Mouse (Mus musculus) testis, postnatal 10 days (tissue): ENCODE results near the gene Acyp1.
"Not testable (repeated sequence)": the region's sequence is repeated elsewhere in the genome, so short reads cannot be mapped to it uniquely, and the experiment has no call there.

Experiments used
- DNase-seq: peaks from one replicate; pipeline ENCODE4 v3.0.0; 2021; ENCODE audit warnings: low spot score

Acyp1 gene

GRCm38 (mm10) chr12:85281756-85282155, 6.5 kb downstream of the Acyp1 start:
- DNase-seq = not testable (repeated sequence)

- DNase-seq = no peak
Measured at GRCm38 (mm10) chr12:85280845-85281651, 7.2 kb downstream of the Acyp1 start.

DNA sequence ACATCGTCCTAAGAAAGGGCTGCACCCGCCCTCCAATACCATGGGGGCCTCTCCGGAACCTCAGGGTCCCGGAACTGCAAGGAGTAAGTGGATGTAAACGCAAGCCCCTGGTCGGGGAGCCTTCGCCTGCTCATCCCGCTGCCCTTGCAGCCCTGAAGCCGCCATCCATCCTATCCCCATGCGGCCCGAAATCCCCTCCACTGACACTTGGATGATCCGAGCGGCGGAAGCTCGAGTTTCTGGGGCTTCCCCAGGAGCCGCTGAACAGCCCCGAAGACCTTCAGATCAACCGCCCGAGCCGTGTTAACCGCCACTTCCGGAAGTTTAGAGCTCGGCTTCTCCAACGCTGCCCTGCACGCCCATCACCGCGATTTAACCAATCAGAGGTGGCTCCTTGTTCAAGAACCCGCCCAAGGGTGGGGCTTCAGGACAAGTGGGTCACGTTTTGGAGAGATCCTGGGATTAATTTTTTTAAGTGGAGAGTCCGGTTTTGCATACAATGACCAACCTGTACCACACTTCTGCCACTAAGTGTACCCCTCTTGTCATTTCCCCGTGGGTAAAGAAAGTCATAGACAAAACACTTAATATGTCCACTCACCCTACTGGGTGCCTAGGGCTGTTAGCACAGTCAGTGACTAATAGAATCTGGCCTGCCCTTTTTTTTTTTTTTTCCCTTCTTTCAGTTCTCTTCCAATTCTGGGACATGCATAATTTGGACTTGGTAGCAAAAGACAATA, 8.0 kb downstream of the Acyp1 start:
- DNase-seq = peak; percentile 97

- no peak for DNase-seq
Measured at GRCm38 (mm10) chr12:85279396-85280080, 8.7 kb downstream of the Acyp1 start.

GRCm38 (mm10) chr12:85278919-85279318, 9.3 kb downstream of the Acyp1 start:
- no peak for DNase-seq

DNA sequence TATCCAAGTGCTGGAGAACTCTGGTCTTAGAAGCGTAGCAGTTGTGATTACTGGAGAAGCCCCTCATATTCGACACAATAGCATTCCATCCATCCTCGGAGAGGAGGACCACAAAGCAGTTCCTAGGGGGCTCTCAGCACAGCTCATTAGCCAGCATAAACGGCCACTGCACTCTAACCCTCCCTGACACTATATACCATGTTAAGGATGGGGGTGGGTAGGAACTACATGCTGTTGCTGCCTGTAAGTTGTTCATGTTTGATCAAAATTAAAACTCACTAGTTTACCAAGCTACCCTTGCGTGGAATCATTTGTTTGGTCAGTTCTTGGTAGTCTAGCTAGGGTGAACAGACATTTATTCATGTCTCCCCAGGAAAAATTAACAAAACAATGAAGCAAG, 12.0 kb downstream of the Acyp1 start:
- no peak for DNase-seq

- no peak for DNase-seq
Measured at GRCm38 (mm10) chr12:85273508-85273907, 14.7 kb downstream of the Acyp1 start.

DNA sequence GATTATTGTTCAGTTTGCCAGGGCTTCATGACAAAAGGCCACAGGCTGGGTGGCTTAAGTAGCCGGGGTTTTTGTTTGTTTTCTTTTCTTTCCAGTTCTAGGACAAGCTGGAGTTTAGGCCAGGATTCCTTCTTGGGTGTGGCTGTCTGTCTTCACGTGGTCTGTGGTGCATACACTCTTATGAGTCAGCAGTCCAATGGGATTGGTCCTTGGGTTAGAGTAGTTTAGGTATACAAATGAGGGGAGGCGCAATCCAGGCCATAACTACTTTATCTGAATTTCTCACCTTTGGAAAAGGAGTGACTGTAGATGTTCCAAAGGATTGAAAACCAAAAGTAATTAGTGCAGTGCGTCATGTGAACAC, 16.4 kb downstream of the Acyp1 start:
- no peak for DNase-seq

GRCm38 (mm10) chr12:85271132-85271842, 17.0 kb downstream of the Acyp1 start:
- DNase-seq = no peak

DNA sequence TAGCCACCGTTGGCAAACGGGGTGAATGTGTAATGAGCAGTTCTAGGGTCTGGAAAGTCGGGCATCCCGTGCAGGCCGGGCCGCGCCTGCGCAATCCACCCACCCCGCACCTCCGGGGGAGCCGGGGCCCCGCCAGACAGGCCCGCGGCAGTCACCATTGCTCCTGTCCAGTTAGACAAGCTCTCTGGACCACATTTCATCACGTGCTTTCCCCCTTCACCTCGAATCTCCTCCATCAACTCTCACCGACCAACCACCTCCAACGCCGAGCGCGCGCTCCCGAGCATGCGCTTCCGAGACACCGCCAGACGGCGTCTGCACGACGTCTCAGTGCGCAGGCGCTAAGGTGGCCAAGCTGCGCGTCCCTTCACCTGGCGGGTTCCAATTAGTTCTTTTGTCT, 17.9 kb downstream of the Acyp1 start, which contains the start of gene Mlh3:
Gene Mlh3, minus strand, starts transcription at position 281 of the 400 bp plus-strand sequence.
- peak; percentile 83 for DNase-seq

GRCm38 (mm10) chr12:85269821-85270220, 18.4 kb downstream of the Acyp1 start:
- no peak for DNase-seq

- no peak for DNase-seq
Measured at GRCm38 (mm10) chr12:85266248-85266647, 22.0 kb downstream of the Acyp1 start.

DNA sequence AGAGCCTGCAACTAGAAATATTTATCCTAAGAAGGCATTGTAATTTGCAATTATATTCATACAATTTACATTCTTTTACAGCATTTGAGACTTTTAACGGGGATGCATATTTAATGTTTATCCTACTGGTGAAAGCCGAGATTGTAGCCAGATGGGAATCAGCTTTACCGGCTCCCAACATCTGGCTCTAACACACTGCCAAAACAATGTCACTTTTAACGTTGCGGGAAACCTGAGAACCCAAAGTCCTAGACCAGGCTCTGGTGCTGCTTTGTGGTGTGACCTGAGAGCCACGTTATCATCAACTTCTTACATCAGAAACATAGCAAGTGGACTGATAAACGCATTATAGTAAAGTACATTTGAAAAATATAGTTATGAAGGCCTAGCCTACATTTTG, 23.3 kb downstream of the Acyp1 start:
- DNase-seq = no peak

DNA sequence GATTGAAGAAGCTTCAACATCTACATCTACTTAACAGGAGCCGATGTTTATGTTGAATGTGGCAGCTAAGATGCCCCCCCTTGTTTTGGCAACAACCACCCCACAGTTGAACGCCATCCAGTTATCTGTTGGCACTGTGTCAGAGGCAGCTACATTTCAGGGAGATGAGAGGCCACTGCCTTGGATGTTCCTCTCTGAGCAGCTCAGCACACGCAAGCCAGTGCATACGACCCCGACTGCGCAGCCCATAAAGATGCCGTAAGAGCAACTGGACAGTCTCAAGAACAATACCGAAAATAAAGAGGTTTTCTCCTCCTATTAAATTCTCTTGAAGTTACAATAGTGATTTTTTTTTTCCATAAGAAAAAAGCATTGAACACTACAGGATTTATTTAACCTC, 23.7 kb downstream of the Acyp1 start:
- no peak for DNase-seq

DNA sequence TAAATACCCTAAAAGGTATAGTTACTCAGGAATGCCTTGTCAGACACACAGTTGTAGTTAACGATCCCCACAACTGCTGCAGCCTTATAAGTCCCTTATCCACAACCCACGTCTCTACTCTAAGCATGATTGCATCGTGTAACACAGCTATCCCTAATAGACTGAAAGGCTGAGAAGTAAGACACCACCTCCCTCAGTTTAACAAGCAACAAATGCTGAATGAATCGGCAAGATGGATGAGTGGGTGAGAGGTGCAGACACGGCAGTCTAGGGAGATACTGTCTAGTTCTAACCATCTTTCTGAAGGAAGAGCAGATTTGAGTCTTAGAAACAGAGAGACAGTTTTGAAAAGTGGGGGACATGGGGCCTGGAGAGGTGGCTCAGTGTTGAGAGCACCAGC, 25.0 kb downstream of the Acyp1 start:
- DNase-seq = no peak

DNA sequence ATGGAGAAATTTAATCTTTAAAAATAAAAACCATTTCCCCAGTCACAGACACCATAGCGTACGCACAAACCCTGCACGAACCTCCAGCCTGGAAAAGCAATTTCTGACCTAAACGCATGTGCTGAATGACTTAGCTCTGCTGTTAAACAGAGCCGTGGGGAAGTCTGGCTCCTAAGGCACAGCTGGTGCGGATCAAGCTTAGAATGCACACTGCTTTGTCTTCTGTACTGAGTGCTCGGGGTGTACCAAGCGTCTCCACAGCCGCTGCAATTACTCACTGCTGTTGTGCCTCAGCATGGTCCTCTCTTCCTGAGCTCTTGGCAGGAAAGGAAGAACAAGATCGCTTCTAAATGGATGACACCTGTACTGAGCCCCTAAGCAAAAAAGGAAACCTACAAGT, 25.7 kb downstream of the Acyp1 start:
- DNase-seq = no peak

- DNase-seq = no peak
Measured at GRCm38 (mm10) chr12:85257008-85257639, 31.1 kb downstream of the Acyp1 start.

DNA sequence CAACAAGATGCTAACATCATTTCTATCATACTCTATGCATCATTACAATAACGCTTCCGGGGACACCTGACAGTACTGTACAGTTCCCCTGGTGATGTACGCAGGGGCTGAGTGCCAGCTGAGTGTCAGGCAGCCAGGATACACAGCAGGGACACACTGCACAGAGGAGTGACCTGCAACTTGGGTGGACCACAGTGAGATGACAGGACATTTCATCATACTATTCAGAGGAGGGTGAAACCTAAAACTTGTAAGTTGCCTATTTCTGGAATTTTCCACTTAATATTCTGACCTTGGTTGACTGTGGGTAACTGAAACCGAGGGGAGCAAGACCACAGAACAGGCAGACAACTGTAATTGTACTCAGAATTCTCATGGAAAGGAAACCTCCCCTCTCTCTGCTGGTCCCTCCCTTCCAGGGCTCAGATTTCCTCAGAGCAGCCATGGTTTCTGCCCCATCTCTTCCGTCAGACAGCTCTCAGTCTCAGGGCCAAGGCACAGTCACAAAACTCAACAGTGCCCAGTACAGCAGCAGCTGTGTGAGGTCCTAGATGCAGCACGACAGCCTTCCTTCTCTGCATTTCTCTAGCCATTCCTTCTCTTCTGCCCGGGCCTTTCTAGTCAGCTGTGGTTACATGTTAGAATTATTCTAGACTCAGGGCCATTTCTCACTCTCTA, 32.0 kb downstream of the Acyp1 start:
- DNase-seq = no peak

DNA sequence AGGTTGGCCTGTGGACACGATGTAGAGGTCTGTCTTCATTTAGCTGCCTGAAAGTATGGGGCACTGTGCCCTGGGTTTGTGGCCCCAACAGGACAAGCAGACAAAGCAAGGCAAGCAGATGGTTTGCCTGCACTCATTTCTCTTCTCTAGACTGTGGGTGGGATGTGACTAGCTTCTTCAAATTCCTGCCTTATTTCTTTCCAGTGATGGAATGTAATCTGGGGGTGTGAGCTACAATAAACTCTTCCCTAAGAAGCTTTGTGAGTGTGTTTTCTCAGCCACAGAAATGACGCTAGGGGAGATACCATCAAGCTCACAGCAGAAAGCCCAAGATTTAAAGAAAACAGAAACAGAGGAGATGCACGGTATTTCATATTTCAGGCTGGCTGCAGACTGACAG, 36.2 kb downstream of the Acyp1 start:
- DNase-seq = no peak

DNA sequence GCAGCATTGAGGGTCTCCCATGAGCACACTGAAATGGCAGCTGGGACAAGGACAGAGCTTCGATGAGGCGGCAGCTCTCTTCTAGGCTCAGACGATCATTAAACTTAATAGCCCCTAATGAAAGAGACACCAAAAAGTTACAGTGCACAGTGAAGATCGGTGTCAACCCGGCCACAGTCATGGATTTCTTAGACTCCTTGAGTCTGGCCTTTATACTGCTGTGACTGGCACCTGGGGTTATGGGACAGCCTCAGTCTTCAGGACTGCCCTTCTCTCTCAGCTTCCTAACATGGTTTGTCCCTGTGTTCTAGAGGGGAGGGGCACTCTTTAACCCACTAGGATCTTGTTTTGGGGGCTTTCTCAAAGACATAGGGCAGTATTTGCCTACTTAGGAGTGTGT, 50.7 kb downstream of the Acyp1 start:
- DNase-seq = no peak
